Mouse (Mus musculus): Measurements from ENCODE around the gene Trappc2.
A peak's percentile ranks its signal among the peaks of the same experiment; 100 is the strongest.

The Trappc2 gene

GRCm38 (mm10) chrX:166440036-166440615, at the start of gene Trappc2:
Gene Trappc2, plus strand, starts transcription at chrX:166440574.
- DNase-seq (ENCODE audit: low read depth, low spot score) = peak; percentile 1

DNA sequence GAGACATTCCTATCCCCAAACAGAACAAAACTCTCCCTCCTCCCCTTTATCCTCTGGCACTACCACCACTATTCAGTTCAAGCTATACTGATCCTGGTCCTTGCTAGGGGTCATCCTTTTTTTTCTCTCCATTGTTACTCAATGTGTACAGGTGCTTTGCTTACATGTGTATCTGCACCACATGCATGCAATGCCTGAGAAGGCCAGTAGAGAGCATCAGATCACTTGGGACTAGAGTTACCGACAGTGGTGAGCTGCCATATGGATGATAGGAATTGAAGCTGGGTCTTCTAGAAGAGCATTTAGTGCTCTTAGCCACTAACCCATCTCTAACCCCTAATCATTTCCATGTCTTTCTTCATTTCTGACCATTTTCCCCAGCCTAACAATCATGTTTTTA, 46.6 kb upstream of the Trappc2 start:
- DNase-seq (ENCODE audit: low read depth, low spot score) = no peak

DNA sequence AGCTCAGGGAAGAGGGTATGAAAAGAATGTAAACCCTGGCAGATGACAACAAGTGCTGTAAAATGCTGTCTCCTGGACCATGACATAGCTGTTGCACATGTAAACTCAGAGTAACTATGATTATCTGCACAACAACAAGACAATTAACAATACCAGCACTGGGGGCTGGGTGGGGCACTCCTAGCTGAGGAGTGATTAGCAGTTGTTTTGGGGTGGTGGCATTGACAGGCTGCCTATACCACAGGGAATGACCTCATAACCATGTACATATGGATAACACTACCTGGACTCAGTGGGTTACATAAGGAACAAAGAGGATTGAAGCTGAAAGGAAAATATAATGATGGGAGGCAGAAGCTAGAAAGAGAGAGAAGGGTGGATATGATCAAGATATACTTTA, 32.5 kb upstream of the Trappc2 start:
- DNase-seq (ENCODE audit: low read depth, low spot score) = no peak

DNA sequence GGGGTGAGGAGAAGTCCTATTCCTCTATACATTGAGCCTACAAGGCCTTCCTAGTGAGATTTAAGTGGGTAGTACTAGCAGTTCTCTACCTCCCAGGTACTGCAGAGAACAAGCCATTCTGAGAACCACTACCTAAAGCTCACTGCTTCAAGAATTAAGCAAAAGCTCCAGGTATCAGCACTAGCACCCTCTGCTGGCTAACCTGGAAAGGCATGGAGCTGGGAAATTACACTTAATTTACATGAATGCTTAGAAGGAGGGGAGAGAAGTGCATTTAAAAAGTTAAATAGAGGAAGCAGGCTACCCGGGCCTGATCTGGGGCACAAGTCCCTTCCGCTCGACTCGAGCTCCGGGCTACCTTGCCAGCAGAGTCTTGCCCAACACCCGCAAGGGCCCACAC, 24.2 kb upstream of the Trappc2 start:
- DNase-seq (ENCODE audit: low read depth, low spot score) = peak; percentile 3

GRCm38 (mm10) chrX:166434812-166435211, 5.6 kb upstream of the Trappc2 start:
- DNase-seq (ENCODE audit: low read depth, low spot score) = no peak

DNA sequence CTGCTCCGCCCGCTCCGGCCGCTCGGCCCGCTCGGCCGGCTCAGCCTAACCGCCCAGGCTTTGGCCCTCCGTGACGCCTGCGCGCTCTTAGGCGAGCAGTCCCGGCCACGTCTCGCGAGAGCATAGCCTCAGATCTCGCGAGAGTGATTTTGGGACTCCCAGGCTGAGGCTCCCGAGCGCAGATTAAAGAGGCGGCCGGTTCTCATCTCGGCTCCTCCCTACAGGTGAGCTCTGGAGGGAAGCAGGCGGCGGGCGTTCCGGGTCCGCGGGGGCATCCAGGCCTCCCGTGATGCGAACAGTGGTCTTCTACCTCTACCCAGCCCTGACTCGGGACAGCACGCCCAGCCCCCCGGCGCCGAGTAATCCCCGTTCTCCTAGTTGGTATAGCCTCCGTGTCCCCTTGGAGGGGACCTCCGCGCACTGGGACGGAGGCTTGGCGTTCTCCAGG, 266 bp downstream of the Trappc2 start, which contains the start of gene Ofd1:
TSS of gene Ofd1 (minus strand) at position 89 of the 448 bp plus-strand sequence.
- peak; percentile 93 for DNase-seq (ENCODE audit: low read depth, low spot score)

DNA sequence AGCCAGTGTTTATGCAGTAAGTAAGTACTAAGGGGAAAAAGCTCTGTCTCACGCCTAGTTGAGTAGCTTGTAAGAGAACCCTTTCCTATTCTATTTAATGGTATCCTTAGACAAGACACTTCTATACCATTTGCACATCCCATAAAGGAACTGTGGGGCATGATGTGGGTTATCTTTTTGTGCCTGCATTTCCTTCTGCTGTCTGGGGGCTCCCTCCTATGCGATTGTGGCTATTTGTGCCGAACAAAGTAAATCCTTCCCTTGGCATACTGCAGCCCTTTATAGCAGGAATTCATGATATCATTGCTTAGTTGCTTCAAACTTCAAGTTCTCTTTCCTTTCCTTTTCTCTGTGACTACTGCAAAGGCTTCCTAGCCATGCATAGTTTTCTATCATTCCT, 4.2 kb downstream of the Trappc2 start:
- no peak for DNase-seq (ENCODE audit: low read depth, low spot score)

DNA sequence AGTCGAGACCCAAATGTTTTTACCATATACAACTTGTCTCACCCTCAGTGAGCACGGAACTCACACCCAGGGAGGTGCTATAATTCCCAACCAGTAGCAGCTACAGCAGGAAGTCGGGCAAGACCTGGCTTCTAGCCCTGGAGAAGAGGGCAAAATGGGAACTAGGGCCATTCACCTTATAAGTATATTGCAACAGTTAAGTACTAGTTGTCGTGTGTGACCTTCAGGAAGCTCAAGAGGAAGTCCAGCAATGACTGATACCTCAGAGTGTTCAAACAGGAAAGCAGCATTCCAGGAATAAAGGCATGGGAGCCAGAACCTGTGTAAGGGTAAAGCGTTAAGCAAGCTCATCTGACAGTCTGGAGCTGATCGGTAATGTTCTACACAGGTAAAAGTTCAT, 13.2 kb downstream of the Trappc2 start:
- DNase-seq (ENCODE audit: low read depth, low spot score) = no peak

- DNase-seq (ENCODE audit: low read depth, low spot score) = no peak
Measured at GRCm38 (mm10) chrX:166454331-166454730, 14.0 kb downstream of the Trappc2 start.

GRCm38 (mm10) chrX:166455525-166455924, 15.2 kb downstream of the Trappc2 start:
- no peak for DNase-seq (ENCODE audit: low read depth, low spot score)

- no peak for DNase-seq (ENCODE audit: low read depth, low spot score)
Measured at GRCm38 (mm10) chrX:166468321-166468720, 27.9 kb downstream of the Trappc2 start.

DNA sequence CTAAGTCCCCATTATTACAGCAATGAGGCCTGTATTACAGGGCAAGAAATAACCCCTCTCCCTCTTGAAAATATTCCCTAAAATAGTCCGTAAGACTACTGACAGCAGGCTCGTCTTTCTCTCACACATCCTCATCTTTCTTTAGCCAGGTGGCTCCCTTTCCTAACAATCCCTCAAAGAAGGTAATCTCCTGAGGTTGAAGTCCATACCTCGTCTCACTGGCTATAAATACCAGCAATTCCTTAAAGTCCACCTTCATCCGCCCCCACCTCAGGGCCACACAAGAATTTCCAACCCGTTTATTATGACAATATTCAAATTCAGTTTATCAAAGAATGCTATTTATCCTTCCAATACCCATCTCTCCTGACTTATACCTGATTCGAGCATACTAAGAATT, 32.2 kb downstream of the Trappc2 start:
- DNase-seq (ENCODE audit: low read depth, low spot score) = no peak

DNA sequence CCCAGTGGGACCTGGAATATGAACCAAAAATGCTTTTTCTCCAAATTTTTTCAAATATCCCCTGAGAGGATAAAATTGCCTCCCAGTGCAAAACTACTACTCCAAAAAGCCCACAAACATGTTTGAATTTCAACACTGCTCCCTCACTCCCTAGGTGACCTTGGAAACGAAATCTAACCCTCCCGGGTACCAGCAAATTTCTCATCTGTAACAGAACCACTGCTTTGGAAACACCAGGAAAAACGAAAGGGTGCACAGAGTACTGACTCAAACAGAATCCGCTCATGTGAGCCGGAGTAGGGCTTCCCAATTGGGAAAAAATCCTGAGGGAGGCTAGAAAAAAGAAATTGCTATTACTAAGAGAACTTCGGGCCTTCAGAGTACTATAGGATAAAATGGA, 37.0 kb downstream of the Trappc2 start:
- DNase-seq (ENCODE audit: low read depth, low spot score) = no peak

DNA sequence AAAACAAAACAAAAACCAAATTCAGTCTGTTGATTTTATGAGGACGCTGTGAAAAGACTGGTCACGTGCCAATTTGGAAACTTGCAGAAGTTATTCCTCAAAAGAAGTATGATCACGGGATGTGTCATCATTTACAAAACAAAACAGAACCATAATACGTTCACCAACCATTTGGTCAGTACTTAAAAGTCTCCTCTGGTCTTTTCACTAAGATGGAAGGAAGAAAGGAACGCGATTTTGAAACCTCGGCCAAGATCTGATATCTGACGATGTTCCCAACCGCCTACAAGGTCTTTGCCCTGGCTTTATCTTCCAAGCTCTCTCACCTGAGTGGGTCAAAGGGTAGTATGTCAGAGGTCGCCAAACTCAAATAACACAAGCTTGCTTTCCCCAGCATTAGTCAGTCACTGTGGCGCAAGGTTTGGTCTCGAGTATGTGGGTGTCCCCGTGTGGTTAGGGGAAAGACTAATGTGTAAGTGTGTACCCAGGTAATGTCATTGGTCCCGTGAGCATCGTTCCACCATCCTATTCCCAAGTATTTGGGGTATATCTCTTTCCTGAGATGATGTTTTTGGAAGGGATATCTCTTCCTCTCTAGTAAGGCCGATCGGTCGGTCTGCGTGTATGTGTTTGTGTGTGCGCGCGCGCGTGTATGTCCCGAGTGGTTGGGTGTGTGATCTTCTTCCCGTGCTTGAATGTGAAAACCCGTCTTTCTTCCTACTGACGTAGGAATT, 38.4 kb downstream of the Trappc2 start:
- DNase-seq (ENCODE audit: low read depth, low spot score) = peak; percentile 16

DNA sequence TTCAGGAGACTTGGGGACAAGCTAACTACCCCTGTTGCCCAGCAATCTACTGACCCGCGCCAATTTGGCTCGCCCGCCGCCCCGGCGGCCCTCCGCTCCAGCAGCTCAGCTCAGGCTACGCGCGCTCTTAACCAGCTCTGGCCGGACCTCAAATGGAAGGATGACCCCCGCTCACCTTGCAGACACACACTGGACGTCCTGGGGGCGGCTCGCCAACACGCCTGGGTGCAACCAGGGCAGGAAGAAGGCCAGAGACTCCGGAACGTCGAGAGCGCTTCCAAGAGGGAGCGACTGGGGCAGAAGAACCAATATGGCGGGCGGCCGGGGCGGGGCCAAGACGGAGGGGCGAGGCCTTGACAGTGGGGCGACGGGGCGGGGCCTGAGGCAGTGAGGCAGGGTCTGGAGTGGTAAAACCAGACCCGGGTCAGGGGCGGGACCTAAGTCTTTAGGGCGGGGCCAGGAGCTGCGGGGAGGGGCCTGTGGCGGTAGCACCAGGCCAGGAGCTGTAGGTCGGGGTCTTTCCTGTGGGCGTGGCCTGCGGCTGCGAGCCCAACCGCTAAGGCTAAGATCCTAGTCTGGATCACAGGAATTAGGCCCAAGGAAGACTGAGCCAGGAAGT, 39.1 kb downstream of the Trappc2 start, which contains the start of gene Rab9:
TSS of gene Rab9 (minus strand) at position 503 of the 619 bp plus-strand sequence.
- peak; percentile 83 for DNase-seq (ENCODE audit: low read depth, low spot score)

GRCm38 (mm10) chrX:166495052-166495451, 54.7 kb downstream of the Trappc2 start:
- no peak for DNase-seq (ENCODE audit: low read depth, low spot score)

GRCm38 (mm10) chrX:166497771-166498170, 57.4 kb downstream of the Trappc2 start:
- no peak for DNase-seq (ENCODE audit: low read depth, low spot score)

DNA sequence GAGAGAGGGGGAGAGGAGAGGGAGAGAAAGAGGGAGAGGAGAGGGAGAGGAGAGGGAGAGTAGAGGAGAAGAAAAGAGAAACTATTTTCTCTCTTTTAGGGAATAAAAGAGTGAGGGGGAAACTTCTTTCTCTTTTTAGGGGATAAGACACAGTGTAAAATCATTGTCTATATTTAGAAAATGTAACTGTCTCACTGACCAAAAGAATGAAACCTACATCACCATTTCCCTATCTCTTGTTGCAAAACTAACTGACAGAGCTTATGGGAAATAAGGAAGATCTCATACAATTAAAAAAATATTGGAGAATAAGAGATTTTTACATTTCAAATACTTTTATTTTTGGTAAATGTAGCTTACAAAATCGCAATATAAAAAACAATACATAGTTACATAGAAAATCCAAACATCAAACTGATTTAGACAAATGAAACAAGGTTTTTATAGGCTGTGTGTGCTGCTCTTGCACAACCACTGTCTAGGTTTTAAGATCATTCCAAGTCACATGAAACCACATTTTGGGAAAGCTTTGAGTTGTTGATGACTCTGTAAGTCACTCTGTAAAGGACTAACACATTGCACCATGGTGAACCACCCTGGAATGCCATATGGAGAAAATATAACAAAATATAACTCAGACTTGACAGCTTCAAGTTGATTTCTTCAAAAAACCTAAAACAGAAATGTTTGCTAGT, 59.3 kb downstream of the Trappc2 start:
- no peak for DNase-seq (ENCODE audit: low read depth, low spot score)

Data from skeletal muscle tissue, adult 2 months (tissue).